Mouse (Mus musculus) heart, postnatal 36 days (tissue): ENCODE results near the gene Mapkapk2. TPM values are rescaled to one million over a fixed set of nuclear protein-coding genes. Genes with fewer than 3 reads are reported as not detected.
"Not testable (repeated sequence)": the region's sequence is repeated elsewhere in the genome, so short reads cannot be mapped to it uniquely, and the experiment has no call there.

Experiments used
- DNase-seq, 2 experiments: peaks; one replicate each; pipeline ENCODE4 v3.0.0; 2021 to 2022
- intact Hi-C: fragments of 180-260 bp; cut with DNase I; formaldehyde crosslinking; loops from one replicate; pipeline ENCODE4 v1.15.1; 2025
- total RNA-seq, 2 experiments: library from RNA; stranded (reverse); gene quantifications; 2 replicates each; pipeline ENCODE4 v1.2.3; 2021

Mapkapk2 gene
- total RNA-seq, 2 experiments from 2014 or later, result 292 to 300 TPM

- intact Hi-C loops, result no loop called here
- DNase-seq, result no peak
These were observed 71.8 kb downstream of the Mapkapk2 start for GRCm38 (mm10) chr1:131025843-131026190.

- intact Hi-C loops, result no loop called here
- no peak for DNase-seq
These were observed 72.5 kb downstream of the Mapkapk2 start for GRCm38 (mm10) chr1:131024900-131025842.

- DNase-seq, intact Hi-C loops: not testable (repeated sequence)
These were observed 74.3 kb downstream of the Mapkapk2 start for GRCm38 (mm10) chr1:131023250-131023858.

DNA sequence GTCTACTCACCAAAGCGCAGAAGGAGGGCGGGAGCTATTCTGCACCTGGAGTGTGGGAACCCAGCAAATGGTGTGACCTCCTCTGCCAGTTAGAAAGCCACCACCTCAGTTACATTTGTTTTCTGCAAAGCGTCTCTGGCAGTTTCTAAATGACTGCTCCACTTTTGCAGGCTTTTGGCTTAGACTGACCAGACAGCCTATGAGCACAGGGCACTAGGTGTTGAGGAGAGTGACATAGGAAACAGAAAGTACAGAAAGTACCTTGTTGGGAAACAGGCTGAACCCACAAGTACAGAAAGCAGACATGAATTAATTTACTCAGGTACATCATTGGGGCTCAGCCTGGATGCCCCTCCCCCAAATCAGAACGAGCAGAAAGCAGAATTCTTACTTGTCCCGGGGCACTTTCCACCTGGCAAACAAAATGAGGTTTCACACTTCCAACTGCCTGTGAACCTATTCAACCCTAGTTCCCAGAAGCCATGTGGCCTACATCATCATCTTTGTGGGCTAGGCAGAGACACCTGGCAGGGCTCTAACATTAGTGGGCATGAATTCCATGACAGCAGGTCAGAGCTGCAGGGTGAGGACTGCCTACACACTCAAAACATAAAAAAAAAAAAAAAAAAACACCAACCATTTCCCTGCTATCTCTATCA is 74.9 kb downstream of the Mapkapk2 start:
- DNase-seq, result no peak
- intact Hi-C loops, result no loop called here

DNA sequence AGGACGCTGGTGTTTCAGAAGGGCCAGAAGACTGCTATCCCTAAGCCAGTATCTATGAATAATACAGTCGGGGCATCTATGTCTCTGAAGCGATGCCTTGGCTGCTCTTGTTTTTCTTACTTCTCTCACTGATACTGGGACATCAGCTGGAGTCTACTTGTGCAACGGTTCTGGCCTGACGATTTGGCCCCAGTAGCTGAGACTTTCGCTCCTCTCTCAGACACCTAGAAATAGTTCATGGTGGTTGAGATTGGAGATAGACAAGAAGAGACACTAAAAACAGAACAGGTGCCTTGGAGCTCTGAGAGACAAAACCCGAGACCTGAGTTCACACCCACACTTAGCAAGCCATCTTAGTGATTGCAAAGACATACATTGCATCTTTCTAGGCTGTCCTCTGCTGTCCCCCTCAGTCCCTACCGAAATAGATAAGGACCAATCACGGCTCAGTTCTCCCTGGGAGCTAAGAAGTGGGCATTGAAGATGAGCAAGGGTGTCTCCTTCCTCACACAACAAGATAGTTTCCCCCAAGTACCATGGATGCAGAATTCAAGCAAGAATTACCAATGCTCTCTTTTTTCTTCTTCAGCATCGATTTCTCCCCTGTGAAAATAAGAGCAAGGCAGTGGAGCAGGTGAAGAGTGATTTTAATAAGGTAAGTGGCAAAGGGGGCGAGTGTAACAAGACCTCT is 75.6 kb downstream of the Mapkapk2 start:
- intact Hi-C loops, result no loop called here
- no peak for DNase-seq

DNA sequence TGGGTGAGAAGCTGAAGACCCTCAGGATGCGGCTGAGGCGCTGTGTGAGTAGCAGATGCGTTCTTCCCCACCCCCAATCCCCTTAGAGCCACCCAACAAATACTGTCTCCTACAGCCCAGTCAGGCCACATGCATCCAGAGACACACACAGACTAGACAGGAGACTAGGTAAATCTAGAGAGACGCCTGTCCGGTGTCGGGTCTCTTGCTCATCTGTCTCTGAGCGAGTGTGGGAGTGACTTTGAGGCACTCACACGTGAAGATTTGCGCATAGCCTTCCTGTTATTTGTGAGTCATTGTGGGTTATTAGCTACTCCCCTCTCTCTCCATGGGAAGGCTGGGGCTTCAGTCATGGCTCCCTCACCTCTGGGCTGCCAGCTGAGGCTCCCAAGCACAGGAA is 76.2 kb downstream of the Mapkapk2 start:
- intact Hi-C loops, result no loop called here
- no peak for DNase-seq

DNA sequence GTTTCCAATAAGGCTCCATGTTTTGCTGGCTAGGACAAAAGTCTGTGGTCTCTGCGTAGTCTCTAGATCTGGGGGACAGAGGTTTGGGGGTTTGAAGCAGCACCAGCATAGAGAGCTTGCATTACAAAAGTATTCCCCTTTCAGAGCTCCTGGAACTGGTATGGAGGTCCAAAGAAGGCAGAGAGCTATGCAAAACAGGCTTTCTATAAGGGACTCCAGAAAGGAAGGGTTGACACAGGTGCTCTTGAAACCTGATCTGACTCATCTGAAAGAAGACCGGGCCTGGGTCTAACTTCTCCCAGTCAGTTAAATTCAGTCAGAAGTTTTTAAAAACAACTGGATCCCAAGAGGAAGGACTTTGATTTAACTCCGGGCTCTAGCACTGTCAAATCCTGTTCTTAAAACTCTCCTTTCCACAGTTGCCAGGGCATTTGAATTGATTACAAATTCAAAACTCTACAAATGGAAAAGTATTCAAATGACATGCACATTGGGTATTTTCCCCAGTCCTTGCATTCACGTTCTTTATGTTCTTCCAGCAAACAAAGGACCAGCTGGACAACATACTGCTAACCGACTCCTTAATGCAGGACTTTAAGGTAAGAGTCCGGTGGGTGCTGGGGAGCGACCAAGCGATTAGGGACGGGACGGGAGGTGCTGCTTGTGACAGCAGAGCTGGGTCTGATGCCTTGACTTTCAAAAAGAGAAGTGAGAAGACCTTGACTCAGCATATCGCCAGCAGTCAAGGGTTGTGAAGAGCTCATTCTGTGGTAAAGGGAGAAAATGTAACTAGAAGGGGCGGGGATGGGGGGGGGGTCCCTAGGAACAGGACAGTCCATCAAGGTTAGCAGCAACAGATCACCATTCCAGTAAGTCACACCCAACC is 77.0 kb downstream of the Mapkapk2 start:
- no peak for DNase-seq
- intact Hi-C loops, result no loop called here

- DNase-seq, result no peak
- intact Hi-C loops, result no loop called here
These were observed 78.0 kb downstream of the Mapkapk2 start, which contains the start of gene Il10 for GRCm38 (mm10) chr1:131019492-131020098. Gene Il10, plus strand, starts transcription at chr1:131019845.

DNA sequence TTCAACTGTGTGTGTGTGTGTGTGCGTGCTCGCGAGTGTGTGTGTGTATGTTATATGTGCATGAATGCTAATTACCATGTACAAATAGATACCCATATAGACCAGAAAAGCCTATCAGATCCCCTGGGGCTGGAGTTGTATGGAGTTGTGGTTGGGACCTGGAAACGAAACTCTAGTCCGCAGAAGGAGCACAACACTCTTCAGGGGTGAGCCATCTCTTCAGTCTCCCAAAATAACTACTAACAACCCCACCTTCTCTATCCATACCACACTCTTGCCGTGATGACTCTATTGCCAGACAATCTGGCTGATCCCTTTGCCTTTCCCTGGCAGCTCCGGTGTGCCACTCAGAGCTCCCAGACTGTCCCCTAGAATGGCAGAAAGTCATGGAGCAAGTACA is 81.7 kb downstream of the Mapkapk2 start:
- intact Hi-C loops, result no loop called here
- no peak for DNase-seq

GRCm38 (mm10) chr1:131015281-131015680 is 82.3 kb downstream of the Mapkapk2 start:
- intact Hi-C loops, result no loop called here
- DNase-seq, result no peak

GRCm38 (mm10) chr1:131013926-131014325 is 83.7 kb downstream of the Mapkapk2 start:
- DNase-seq, result no peak
- intact Hi-C loops, result no loop called here

- intact Hi-C loops, result no loop called here
- no peak for DNase-seq
These were observed 85.1 kb downstream of the Mapkapk2 start for GRCm38 (mm10) chr1:131012494-131012893.

GRCm38 (mm10) chr1:131010201-131011153 is 87.1 kb downstream of the Mapkapk2 start:
- no peak for DNase-seq

DNA sequence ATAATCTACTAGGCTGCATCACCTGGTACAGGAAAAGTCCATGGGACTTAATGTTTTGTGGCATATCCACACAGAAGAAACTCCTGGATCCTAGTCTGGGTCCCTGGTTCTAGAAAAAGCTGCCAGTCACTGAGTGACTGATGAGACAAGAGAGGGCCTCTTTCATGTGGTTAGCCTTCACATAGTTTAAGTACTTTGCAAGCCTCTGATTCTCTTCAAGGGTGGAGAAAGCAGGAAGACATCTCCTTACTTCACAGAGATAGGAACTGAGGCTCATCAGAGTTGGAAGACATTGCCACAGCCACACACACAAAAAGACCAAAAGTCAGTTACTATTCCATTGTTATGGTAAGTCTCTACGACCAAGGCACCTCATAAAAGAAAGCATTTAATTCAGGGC is 91.6 kb downstream of the Mapkapk2 start:
- intact Hi-C loops, result no loop called here
- DNase-seq, result no peak

More at GRCm38 (mm10) chr1:131010201-131011153, 87.1 kb downstream of the Mapkapk2 start:
- intact Hi-C loops, result no loop called here
